Mouse (Mus musculus): ENCODE measurements around the gene Shc2. TPM values are rescaled to one million over a fixed set of nuclear protein-coding genes. Genes with fewer than 3 reads are reported as not detected.

Gene Shc2
- polyA plus RNA-seq, 1 experiment = 5.8 TPM

DNA sequence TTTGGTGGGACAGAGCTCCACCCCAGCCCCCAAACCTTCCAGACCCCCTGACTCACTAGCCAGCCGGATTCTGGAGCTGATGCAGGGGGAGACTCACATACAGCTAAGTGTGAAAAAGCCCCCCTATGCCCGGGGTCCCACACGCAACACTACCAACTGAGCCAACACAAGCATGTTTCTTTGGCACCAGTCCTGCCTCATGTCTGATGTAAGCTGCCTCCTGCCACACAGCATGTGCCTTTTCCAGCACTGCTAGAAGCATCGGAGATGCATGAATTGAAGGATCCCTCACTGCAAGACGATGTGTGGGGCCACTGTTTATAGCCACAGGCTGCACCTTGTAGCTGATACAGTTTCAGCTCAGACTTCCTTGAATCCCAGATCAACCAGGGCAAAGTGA is 9.3 kb downstream of the Shc2 start:
- no peak overlapping the region for H3K4me3 ChIP-seq (ENCODE audit: control insufficient read depth, low read depth, low read length)
- no peaks in the 10 kb centered on the region for H3K36me3 ChIP-seq (ENCODE audit: control insufficient read depth, insufficient read depth, low read length)
- no peaks in the 10 kb centered on the region; the same call in 1 of the 2 replicates for H3K4me1 ChIP-seq (ENCODE audit: control insufficient read depth, insufficient read depth, low read length)
- no peak overlapping the region for H3K27ac ChIP-seq (ENCODE audit: control insufficient read depth, insufficient read depth, low read depth, low read length)
- H3K27me3 ChIP-seq (ENCODE audit: control insufficient read depth, insufficient read depth, low read length) = no peaks in the 10 kb centered on the region
- TF ChIP-seq CTCF (IDR thresholded peaks at IDR 0.05; ENCODE audit: control insufficient read depth, insufficient read depth, insufficient replicate concordance, low read depth, low read length) (no peak), POLR2A (IDR thresholded peaks at IDR 0.05; ENCODE audit: control insufficient read depth, low read depth, low read length) (no peak)

DNA sequence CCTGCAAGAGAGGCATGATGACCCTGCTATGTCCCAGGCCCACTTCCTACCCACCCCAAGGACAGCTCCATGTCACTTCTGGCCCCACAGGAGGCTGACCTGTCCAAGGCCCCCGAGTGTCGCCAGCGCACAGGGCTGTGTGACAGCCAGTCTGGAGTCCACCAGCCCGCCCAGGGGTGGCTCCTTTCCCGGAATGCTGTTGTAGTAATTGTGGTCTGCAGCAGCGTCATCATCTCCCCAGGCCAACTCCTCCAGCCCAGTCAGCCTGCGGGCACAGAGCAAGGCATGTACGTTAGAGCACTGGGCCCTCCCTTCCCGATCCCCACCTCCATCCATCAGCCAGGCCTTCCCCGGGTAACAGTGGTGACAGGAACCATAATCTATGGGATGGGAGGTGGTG is 11.6 kb downstream of the Shc2 start:
- TF ChIP-seq POLR2A (IDR thresholded peaks at IDR 0.05; ENCODE audit: control insufficient read depth, low read depth, low read length) (no peak), CTCF (IDR thresholded peaks at IDR 0.05; ENCODE audit: control insufficient read depth, insufficient read depth, insufficient replicate concordance, low read depth, low read length) (no peak)
- H3K36me3 ChIP-seq (ENCODE audit: control insufficient read depth, insufficient read depth, low read length) = no peaks in the 10 kb centered on the region
- H3K4me3 ChIP-seq (ENCODE audit: control insufficient read depth, low read depth, low read length) = no peak overlapping the region
- no peaks in the 10 kb centered on the region for H3K27me3 ChIP-seq (ENCODE audit: control insufficient read depth, insufficient read depth, low read length)
- H3K4me1 ChIP-seq (ENCODE audit: control insufficient read depth, insufficient read depth, low read length) = no peaks in the 10 kb centered on the region
- no peak overlapping the region for H3K27ac ChIP-seq (ENCODE audit: control insufficient read depth, insufficient read depth, low read depth, low read length)

- TF ChIP-seq POLR2A (IDR thresholded peaks at IDR 0.05; ENCODE audit: control insufficient read depth, low read depth, low read length) = no peak
- TF ChIP-seq CTCF (IDR thresholded peaks at IDR 0.05; ENCODE audit: control insufficient read depth, insufficient read depth, insufficient replicate concordance, low read depth, low read length) = no peak
Observed at GRCm38 (mm10) chr10:79625398-79625797, 12.3 kb downstream of the Shc2 start.

DNA sequence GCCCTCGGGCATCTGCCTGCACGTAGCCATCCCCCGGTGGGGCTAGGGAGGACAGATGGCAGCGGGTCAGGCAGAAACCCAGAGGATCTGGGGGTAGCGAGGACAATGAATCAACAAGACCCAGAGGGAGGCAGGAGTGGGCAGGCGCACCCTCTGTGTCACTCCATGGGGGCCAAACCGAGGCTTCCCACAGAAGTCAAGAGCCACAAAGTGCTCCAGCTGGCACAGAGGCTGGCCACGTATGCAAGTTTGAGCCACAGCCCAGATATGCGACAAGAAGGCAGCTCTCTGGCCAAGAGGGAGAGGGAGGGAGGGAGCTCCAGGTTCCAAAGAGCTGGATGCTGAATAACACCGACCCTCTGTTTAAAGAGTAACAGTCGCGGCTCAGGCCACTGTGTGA is 13.8 kb downstream of the Shc2 start:
- Histone ChIP-seq H3K27me3 (ENCODE audit: control insufficient read depth, insufficient read depth, low read length) (no peaks in the 10 kb centered on the region), H3K36me3 (ENCODE audit: control insufficient read depth, insufficient read depth, low read length) (no peaks in the 10 kb centered on the region), H3K4me3 (ENCODE audit: control insufficient read depth, low read depth, low read length) (no peak overlapping the region), H3K4me1 (ENCODE audit: control insufficient read depth, insufficient read depth, low read length) (no peaks in the 10 kb centered on the region), H3K27ac (ENCODE audit: control insufficient read depth, insufficient read depth, low read depth, low read length) (no peak overlapping the region)
- TF ChIP-seq CTCF (IDR thresholded peaks at IDR 0.05; ENCODE audit: control insufficient read depth, insufficient read depth, insufficient replicate concordance, low read depth, low read length) (no peak), POLR2A (IDR thresholded peaks at IDR 0.05; ENCODE audit: control insufficient read depth, low read depth, low read length) (no peak)

More at GRCm38 (mm10) chr10:79625398-79625797, 12.3 kb downstream of the Shc2 start:
- no peaks in the 10 kb centered on the region for H3K36me3 ChIP-seq (ENCODE audit: control insufficient read depth, insufficient read depth, low read length)
- H3K27me3 ChIP-seq (ENCODE audit: control insufficient read depth, insufficient read depth, low read length) = no peaks in the 10 kb centered on the region
- H3K4me1 ChIP-seq (ENCODE audit: control insufficient read depth, insufficient read depth, low read length) = no peaks in the 10 kb centered on the region
- H3K4me3 ChIP-seq (ENCODE audit: control insufficient read depth, low read depth, low read length) = no peak overlapping the region
- peak overlapping the region; percentile 34; the same call in 1 of the 2 replicates for H3K27ac ChIP-seq (ENCODE audit: control insufficient read depth, insufficient read depth, low read depth, low read length)

GRCm38 (mm10) chr10:79616376-79616775 is 21.3 kb downstream of the Shc2 start:
- Histone ChIP-seq H3K27ac (ENCODE audit: control insufficient read depth, insufficient read depth, low read depth, low read length) (no peak overlapping the region), H3K4me1 (ENCODE audit: control insufficient read depth, insufficient read depth, low read length) (peaks cover 24% of the 10 kb centered on the region), H3K36me3 (ENCODE audit: control insufficient read depth, insufficient read depth, low read length) (no peaks in the 10 kb centered on the region), H3K27me3 (ENCODE audit: control insufficient read depth, insufficient read depth, low read length) (no peaks in the 10 kb centered on the region), H3K4me3 (ENCODE audit: control insufficient read depth, low read depth, low read length) (no peak overlapping the region)
- no peak for TF ChIP-seq CTCF (IDR thresholded peaks at IDR 0.05; ENCODE audit: control insufficient read depth, insufficient read depth, insufficient replicate concordance, low read depth, low read length)
- no peak for TF ChIP-seq POLR2A (IDR thresholded peaks at IDR 0.05; ENCODE audit: control insufficient read depth, low read depth, low read length)

GRCm38 (mm10) chr10:79615860-79616259 is 21.9 kb downstream of the Shc2 start:
- H3K4me1 ChIP-seq (ENCODE audit: control insufficient read depth, insufficient read depth, low read length) = peaks cover 25% of the 10 kb centered on the region

GRCm38 (mm10) chr10:79614305-79614643 is 23.4 kb downstream of the Shc2 start:
- H3K36me3 ChIP-seq (ENCODE audit: control insufficient read depth, insufficient read depth, low read length) = no peaks in the 10 kb centered on the region
- no peaks in the 10 kb centered on the region for H3K27me3 ChIP-seq (ENCODE audit: control insufficient read depth, insufficient read depth, low read length)
- H3K4me3 ChIP-seq (ENCODE audit: control insufficient read depth, low read depth, low read length) = no peak overlapping the region
- TF ChIP-seq CTCF (IDR thresholded peaks at IDR 0.05; ENCODE audit: control insufficient read depth, insufficient read depth, insufficient replicate concordance, low read depth, low read length) (no peak), POLR2A (IDR thresholded peaks at IDR 0.05; ENCODE audit: control insufficient read depth, low read depth, low read length) (no peak)
- H3K27ac ChIP-seq (ENCODE audit: control insufficient read depth, insufficient read depth, low read depth, low read length) = no peak overlapping the region
- H3K4me1 ChIP-seq (ENCODE audit: control insufficient read depth, insufficient read depth, low read length) = peaks cover 25% of the 10 kb centered on the region

More at GRCm38 (mm10) chr10:79615860-79616259, 21.9 kb downstream of the Shc2 start:
- Histone ChIP-seq H3K27me3 (ENCODE audit: control insufficient read depth, insufficient read depth, low read length) (no peaks in the 10 kb centered on the region), H3K36me3 (ENCODE audit: control insufficient read depth, insufficient read depth, low read length) (no peaks in the 10 kb centered on the region), H3K27ac (ENCODE audit: control insufficient read depth, insufficient read depth, low read depth, low read length) (no peak overlapping the region), H3K4me3 (ENCODE audit: control insufficient read depth, low read depth, low read length) (no peak overlapping the region)
- no peak for TF ChIP-seq CTCF (IDR thresholded peaks at IDR 0.05; ENCODE audit: control insufficient read depth, insufficient read depth, insufficient replicate concordance, low read depth, low read length)
- no peak for TF ChIP-seq POLR2A (IDR thresholded peaks at IDR 0.05; ENCODE audit: control insufficient read depth, low read depth, low read length)

All from testis, adult 2 months (tissue).